Mouse (Mus musculus) midbrain, embryonic 16.5 days (tissue): ENCODE measurements around the gene Asgr1. TPM values are rescaled to one million over a fixed set of nuclear protein-coding genes. Genes with fewer than 3 reads are reported as not detected.

Source experiments
- ATAC-seq: fragments of 200-750 bp; cut with Nextera tagmentation; 2 replicates; pipeline ENCODE4 v1.8.0; 2017; ENCODE audit warnings: moderate TSS enrichment
- H3K27ac ChIP-seq: fragments of 300-500 bp; sonication (generic); 2 replicates; pipeline ENCODE4 v1.5.1; 2014; ENCODE audit warnings: mild to moderate bottlenecking, low read length, mixed read lengths
- H3K27me3 ChIP-seq: fragments of 300-500 bp; sonication (generic); 2 replicates; pipeline ENCODE4 v1.6.1; 2014; ENCODE audit warnings: low read depth, low read length, mixed read lengths; ENCODE audit not compliant: control insufficient read depth, insufficient read depth
- H3K36me3 ChIP-seq: fragments of 300-500 bp; sonication (generic); 2 replicates; pipeline ENCODE4 v1.6.1; 2014; ENCODE audit warnings: mild to moderate bottlenecking, low read length, moderate library complexity, mixed read lengths; ENCODE audit not compliant: control insufficient read depth, insufficient read depth
- H3K4me1 ChIP-seq: fragments of 300-500 bp; sonication (generic); 2 replicates; pipeline ENCODE4 v1.6.1; 2014; ENCODE audit warnings: mild to moderate bottlenecking, low read length, mixed read lengths; ENCODE audit not compliant: control insufficient read depth, insufficient read depth
- H3K4me2 ChIP-seq: fragments of 300-500 bp; sonication (generic); 2 replicates; pipeline ENCODE4 v1.6.1; 2014; ENCODE audit warnings: mild to moderate bottlenecking, low read length, mixed read lengths
- H3K4me3 ChIP-seq: fragments of 300-500 bp; sonication (generic); 2 replicates; pipeline ENCODE4 v1.5.1; 2014; ENCODE audit warnings: low read depth, mild to moderate bottlenecking, low read length, moderate library complexity, mixed read lengths
- H3K9ac ChIP-seq: fragments of 300-500 bp; sonication (generic); 2 replicates; pipeline ENCODE4 v1.6.1; 2014; ENCODE audit warnings: low read depth, low read length, mixed read lengths
- H3K9me3 ChIP-seq: fragments of 300-500 bp; sonication (generic); replicated peaks from 2 replicates; pipeline ENCODE4 v1.6.1; 2014; ENCODE audit warnings: mild to moderate bottlenecking, low read length, mixed read lengths; ENCODE audit not compliant: control insufficient read depth, poor library complexity, severe bottlenecking
- WGBS: fragments of 180-500 bp; shearing (Covaris S2); extraction: QIAGEN DNeasy Blood & Tissue Kit; methylation state at CpG from one replicate; pipeline ENCODE4 v1.1.7; 2014; 5-methylcytosine and 5-hydroxymethylcytosine counted together
- polyA plus RNA-seq: library from polyadenylated mRNA; unstranded; fragments of >200 nt; fragmentation: Nextera tagmentation; extraction: Ambion mirVana; gene quantifications from 2 replicates; pipeline ENCODE4 v1.2.1, GENCODE M21; 2015

Gene Asgr1
- polyA plus RNA-seq, 1 experiment from 2014 or later = 2.3 TPM

- Histone ChIP-seq H3K9me3 (no peaks in the 10 kb centered on the region), H3K4me2 (peak overlapping the region; percentile 68), H3K36me3 (peaks cover 17% of the 10 kb centered on the region), H3K27me3 (no peaks in the 10 kb centered on the region), H3K4me1 (peaks cover 41% of the 10 kb centered on the region), H3K9ac (peak overlapping the region; percentile 59; the same call in 1 of the 2 replicates), H3K4me3 (peak overlapping the region; percentile 36; the same call in 1 of the 2 replicates), H3K27ac (peak overlapping the region; percentile 95)
- WGBS = 85% methylated on average over 28 of the region's 28 CpGs
- no peak for ATAC-seq
Observed at GRCm38 (mm10) chr11:70030651-70031320, 23.1 kb upstream of the Asgr1 start.

- Histone ChIP-seq H3K4me3 (no peak overlapping the region), H3K36me3 (peaks cover 17% of the 10 kb centered on the region), H3K27me3 (no peaks in the 10 kb centered on the region), H3K9me3 (no peaks in the 10 kb centered on the region), H3K9ac (no peak overlapping the region), H3K4me1 (peaks cover 36% of the 10 kb centered on the region), H3K4me2 (no peak overlapping the region), H3K27ac (no peak overlapping the region)
- 97% methylated on average over 11 of the region's 11 CpGs for WGBS
- ATAC-seq = no peak
Observed at GRCm38 (mm10) chr11:70031321-70031670, 22.6 kb upstream of the Asgr1 start.

GRCm38 (mm10) chr11:70038174-70038573 lies 15.7 kb upstream of the Asgr1 start:
- no peak overlapping the region for H3K4me3 ChIP-seq
- WGBS = 85% methylated on average over 7 of the region's 7 CpGs
- H3K36me3 ChIP-seq = peaks cover 35% of the 10 kb centered on the region
- H3K4me1 ChIP-seq = no peaks in the 10 kb centered on the region
- no peak overlapping the region for H3K27ac ChIP-seq
- no peaks in the 10 kb centered on the region for H3K9me3 ChIP-seq
- H3K27me3 ChIP-seq = no peaks in the 10 kb centered on the region
- H3K9ac ChIP-seq = no peak overlapping the region
- no peak overlapping the region for H3K4me2 ChIP-seq
- ATAC-seq = no peak

GRCm38 (mm10) chr11:70039631-70040030 lies 14.3 kb upstream of the Asgr1 start:
- Histone ChIP-seq H3K9ac (no peak overlapping the region), H3K27me3 (no peaks in the 10 kb centered on the region), H3K36me3 (peaks cover 44% of the 10 kb centered on the region), H3K4me2 (no peak overlapping the region), H3K9me3 (no peaks in the 10 kb centered on the region), H3K4me3 (no peak overlapping the region), H3K4me1 (no peaks in the 10 kb centered on the region), H3K27ac (no peak overlapping the region)
- no peak for ATAC-seq
- 93% methylated on average over 10 of the region's 10 CpGs for WGBS

GRCm38 (mm10) chr11:70040184-70040583 lies 13.7 kb upstream of the Asgr1 start:
- peaks cover 48% of the 10 kb centered on the region for H3K36me3 ChIP-seq
- no peak overlapping the region for H3K9ac ChIP-seq
- no peaks in the 10 kb centered on the region for H3K27me3 ChIP-seq
- no peaks in the 10 kb centered on the region for H3K4me1 ChIP-seq
- ATAC-seq = no peak
- H3K4me2 ChIP-seq = no peak overlapping the region
- H3K4me3 ChIP-seq = no peak overlapping the region
- WGBS = 97% methylated on average over 7 of the region's 7 CpGs
- H3K9me3 ChIP-seq = no peaks in the 10 kb centered on the region
- H3K27ac ChIP-seq = no peak overlapping the region

- Histone ChIP-seq H3K27ac (no peak overlapping the region), H3K9ac (no peak overlapping the region), H3K4me3 (no peak overlapping the region), H3K4me2 (no peak overlapping the region), H3K27me3 (no peaks in the 10 kb centered on the region), H3K4me1 (no peaks in the 10 kb centered on the region), H3K36me3 (peaks cover 48% of the 10 kb centered on the region), H3K9me3 (no peaks in the 10 kb centered on the region)
- no peak for ATAC-seq
- 88% methylated on average over 23 of the region's 23 CpGs for WGBS
Observed at GRCm38 (mm10) chr11:70042309-70043085, 11.4 kb upstream of the Asgr1 start.

GRCm38 (mm10) chr11:70043665-70044064 lies 10.2 kb upstream of the Asgr1 start:
- H3K4me2 ChIP-seq = no peak overlapping the region
- no peak for ATAC-seq
- H3K27ac ChIP-seq = no peak overlapping the region
- H3K4me3 ChIP-seq = no peak overlapping the region
- H3K27me3 ChIP-seq = no peaks in the 10 kb centered on the region
- H3K4me1 ChIP-seq = no peaks in the 10 kb centered on the region
- no peak overlapping the region for H3K9ac ChIP-seq
- peaks cover 45% of the 10 kb centered on the region for H3K36me3 ChIP-seq
- H3K9me3 ChIP-seq = no peaks in the 10 kb centered on the region
- WGBS = 88% methylated on average over 7 of the region's 7 CpGs

GRCm38 (mm10) chr11:70045435-70045834 lies 8.4 kb upstream of the Asgr1 start:
- Histone ChIP-seq H3K4me2 (no peak overlapping the region), H3K4me3 (no peak overlapping the region), H3K27me3 (no peaks in the 10 kb centered on the region), H3K4me1 (no peaks in the 10 kb centered on the region), H3K9ac (no peak overlapping the region), H3K27ac (no peak overlapping the region), H3K9me3 (no peaks in the 10 kb centered on the region), H3K36me3 (peaks cover 35% of the 10 kb centered on the region)
- ATAC-seq = no peak
- 31% methylated on average over 9 of the region's 9 CpGs for WGBS

GRCm38 (mm10) chr11:70049366-70049765 lies 4.5 kb upstream of the Asgr1 start:
- Histone ChIP-seq H3K4me2 (no peak overlapping the region), H3K9me3 (no peaks in the 10 kb centered on the region), H3K36me3 (peaks cover 6% of the 10 kb centered on the region), H3K27me3 (no peaks in the 10 kb centered on the region), H3K4me3 (no peak overlapping the region), H3K4me1 (no peaks in the 10 kb centered on the region), H3K27ac (no peak overlapping the region), H3K9ac (no peak overlapping the region)
- WGBS = 76% methylated on average over 6 of the region's 6 CpGs
- ATAC-seq = no peak
